Mouse (Mus musculus) lung, postnatal 25 days (tissue): ENCODE results near the gene Gm8369.
"Not testable (repeated sequence)": the region's sequence is repeated elsewhere in the genome, so short reads cannot be mapped to it uniquely, and the experiment has no call there.

Experiments used
- DNase-seq: peaks from one replicate; pipeline ENCODE4 v3.0.0; 2022; ENCODE audit warnings: low spot score

Gene Gm8369

GRCm38 (mm10) chr19:11485746-11486145 lies at the start of gene Gm8369:
Gene Gm8369 (plus strand): TSS chr19:11485938.
- peak; percentile 26 for DNase-seq

DNA sequence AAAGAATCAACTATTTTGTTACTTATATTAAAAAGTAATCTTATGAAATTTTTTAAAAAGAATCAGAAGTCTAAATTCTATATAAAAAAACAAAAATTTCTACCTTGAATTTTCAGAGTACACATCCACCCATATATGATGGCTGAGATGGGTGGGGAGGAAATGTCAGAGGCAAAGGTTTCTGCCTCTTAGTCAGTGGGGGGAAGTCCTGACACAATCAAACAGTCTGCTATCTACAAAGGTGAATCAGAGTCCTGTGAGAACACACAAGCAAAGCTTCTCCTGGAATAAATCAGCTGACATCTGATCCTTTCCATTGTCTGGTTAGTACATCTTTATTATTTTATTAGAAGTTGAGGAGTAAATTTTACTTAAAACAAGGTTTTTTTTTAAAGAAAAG lies 42.4 kb upstream of the Gm8369 start, which contains the start of gene Ms4a4b:
Gene Ms4a4b, plus strand, starts transcription at position 216 of the 400 bp plus-strand sequence.
- peak; percentile 21 for DNase-seq

DNA sequence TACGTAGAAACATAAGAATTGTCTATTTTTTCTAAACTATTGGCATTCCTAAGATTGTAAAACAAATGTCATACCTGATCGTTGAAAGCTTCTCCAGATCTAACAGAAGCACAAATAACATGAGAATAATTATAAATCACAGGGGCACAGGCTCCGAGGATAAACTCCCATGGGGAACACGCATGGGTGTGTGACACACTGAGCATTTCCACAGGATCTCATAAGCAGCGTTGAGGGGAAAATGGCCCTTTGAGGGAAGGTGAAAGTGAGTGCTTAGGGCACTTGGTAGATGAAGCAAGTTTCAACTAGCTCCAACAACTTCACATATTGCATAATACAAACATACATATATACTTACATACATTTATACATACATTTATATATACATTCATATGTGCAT lies 41.8 kb upstream of the Gm8369 start:
- no peak for DNase-seq

DNA sequence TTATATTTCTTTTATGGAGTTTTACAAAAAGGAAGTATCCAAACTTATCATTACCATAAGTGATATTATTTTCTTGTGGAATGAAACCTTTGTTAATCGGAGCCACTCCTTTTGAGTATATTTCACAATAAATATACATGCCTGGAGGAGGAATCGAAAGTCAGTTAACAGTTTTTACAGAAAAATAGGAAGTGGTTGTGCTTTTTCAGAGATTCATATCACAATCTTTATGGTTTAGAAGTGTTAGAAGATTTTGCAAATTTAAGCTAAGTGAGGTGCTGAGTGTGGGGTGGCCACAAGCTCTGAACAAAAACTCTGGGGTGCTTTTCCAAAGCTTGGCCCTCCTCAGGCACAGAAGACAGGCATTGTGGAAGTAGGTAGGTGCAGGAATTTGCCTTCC lies 38.5 kb upstream of the Gm8369 start:
- DNase-seq, result peak; percentile 16

DNA sequence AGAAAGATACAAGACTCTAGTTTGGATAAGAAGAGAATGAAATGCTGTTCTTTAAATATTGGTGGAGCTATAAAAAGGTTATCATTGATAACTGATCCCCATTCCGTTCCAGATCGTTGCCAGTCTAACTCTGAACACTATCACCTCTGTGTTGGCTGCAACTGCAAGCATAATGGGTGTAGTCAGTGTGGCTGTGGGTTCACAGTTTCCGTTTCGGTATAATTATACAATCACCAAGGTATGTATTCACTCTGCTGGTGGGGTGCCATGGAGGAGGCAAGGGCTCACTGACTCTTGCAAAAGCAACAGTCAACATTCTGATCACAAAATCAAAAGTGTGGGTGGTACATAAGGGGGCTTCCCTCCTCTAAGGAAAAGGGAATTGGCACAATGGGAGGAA lies 26.7 kb upstream of the Gm8369 start:
- not testable (repeated sequence) for DNase-seq

DNA sequence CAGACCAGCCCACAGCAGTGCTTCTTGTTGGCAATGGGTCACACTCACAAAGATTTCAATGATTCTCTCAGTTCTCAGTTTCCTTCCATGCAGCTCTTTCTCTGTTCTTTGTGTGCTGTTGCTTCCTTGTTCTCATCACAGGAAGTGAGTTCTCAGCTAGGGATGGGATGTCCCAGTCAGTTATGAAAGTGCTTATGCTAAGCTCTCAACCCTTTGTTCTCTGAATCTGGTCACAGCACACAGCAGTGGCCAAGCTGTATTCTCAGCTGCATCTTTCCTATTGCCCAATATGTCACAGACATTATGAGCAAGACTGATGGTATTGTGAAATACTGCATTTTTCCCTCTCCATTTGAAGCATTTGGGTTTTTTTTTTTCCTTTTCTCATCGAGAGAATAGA lies 20.9 kb upstream of the Gm8369 start:
- DNase-seq, result peak; percentile 35

- no peak for DNase-seq
Measured at GRCm38 (mm10) chr19:11466471-11466870, 19.3 kb upstream of the Gm8369 start.

GRCm38 (mm10) chr19:11468361-11468760 lies 17.4 kb upstream of the Gm8369 start:
- DNase-seq, result not testable (repeated sequence)

GRCm38 (mm10) chr19:11469215-11469614 lies 16.5 kb upstream of the Gm8369 start, which contains the start of gene Ms4a6c:
Gene Ms4a6c (plus strand): TSS chr19:11469366.
- peak; percentile 12 for DNase-seq

DNA sequence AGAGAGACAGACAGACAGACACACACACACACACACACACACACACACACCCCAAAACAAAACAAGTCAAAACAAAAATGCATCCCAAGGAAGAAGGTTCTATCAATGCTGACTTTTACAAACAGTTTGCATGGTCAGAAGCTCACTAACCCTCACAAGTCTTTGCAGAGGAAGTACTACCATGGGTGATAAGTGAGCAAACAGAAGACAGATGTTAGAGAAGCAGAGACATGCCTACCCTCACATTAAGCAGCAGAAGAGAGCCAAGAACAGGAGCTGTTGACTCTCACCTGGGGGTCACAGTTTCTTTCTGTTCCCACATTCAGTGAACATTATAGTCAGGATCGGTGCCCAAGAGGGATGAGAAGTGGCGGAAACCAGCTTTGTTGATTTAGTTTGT lies 6.0 kb upstream of the Gm8369 start:
- no peak for DNase-seq

- DNase-seq, result no peak
Measured at GRCm38 (mm10) chr19:11482684-11483083, 3.1 kb upstream of the Gm8369 start.

GRCm38 (mm10) chr19:11483941-11484340 lies 1.8 kb upstream of the Gm8369 start:
- no peak for DNase-seq

DNA sequence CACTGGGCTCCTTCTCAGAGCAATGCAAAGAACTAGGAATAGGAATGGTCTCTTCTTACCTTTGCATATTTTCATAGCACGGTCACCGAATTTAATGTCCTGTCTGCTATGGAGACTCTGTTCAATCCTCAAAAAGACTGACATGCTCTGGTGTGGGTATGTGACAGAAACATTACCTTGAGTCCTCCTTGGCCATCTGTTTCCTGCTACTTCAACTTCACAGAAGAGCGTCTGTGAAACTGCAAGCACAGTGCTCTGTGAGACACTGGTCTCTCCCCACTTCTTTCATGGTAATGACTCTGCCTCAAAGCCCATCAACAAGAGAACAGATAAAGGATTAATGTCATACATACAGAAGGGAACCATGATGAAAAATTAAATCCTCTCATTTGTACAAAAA lies 1.4 kb upstream of the Gm8369 start:
- DNase-seq, result peak; percentile 17

GRCm38 (mm10) chr19:11485266-11485665 lies 472 bp upstream of the Gm8369 start:
- peak; percentile 20 for DNase-seq

DNA sequence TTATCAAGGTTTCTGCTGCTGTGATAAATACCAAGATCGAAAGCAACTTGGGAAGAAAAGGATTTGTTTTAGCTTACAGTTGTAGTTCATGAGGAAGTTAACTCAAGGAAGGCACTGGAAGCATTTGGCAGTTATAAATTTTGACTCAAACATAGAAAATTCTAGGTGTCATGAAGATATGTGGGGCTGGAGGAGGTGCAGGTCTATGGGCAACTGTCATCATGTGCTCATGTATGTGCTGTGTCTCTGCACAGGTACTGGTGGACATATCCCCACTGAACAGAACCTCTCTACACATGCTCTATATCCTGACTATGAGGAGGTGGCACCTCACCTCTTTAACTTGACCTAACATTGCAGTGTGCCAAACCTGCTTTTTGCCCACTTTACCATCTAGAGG lies 861 bp downstream of the Gm8369 start:
- no peak for DNase-seq

DNA sequence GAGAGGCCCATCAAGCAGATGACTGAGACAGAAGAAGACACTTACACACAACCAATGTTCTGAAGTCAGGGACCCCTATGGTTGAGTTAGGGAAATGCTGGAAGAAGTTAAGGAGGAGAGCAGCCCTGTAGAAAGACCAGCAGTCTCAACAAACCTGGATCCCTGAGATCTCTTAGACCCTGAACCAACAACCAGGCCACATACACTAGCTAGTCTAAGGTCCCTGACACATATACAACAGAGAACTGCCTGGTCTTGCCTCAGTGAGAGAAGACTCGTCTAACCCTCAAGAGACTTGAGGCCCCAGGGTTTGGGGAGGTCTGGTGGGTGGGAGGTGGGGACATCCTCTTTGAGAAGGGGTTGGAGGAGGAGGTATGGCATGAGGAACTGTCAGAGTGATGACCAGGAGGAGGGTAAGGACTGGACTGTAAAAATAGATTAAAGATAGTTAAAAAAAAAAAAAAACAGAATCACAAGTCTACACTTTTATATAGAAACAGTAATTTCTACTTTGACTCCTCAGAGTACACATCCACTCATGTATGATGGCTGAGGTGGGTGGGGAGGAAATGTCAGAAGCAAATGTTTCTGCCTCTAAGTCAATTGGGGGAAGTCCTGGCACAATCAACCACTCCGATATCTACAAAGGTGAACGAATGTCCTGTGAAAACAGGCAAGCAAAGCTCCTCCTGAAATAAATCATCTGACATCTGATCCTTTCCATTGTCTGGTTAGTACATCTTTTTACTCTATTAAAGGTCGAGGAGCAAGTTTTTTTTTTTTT lies 5.9 kb downstream of the Gm8369 start:
- no peak for DNase-seq

DNA sequence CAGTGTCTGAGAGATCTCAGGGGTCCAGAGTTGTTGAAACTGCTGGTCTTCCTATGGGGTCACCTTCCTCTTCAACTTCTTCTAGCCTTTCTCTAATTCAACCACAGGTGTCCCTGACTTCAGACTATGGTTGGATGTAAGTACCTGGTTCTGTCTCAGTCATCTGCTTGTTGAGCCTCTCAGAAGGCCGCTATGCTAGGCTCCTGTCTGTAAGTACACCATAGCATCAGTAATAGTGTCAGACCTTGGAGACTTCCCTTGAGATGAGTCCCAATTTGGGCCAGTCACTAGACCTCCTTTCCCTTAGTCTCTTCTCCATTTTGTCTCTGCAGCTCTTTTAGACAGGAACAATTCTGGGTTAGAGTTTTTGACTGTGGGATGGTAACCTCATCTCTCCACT lies 6.9 kb downstream of the Gm8369 start:
- no peak for DNase-seq

DNA sequence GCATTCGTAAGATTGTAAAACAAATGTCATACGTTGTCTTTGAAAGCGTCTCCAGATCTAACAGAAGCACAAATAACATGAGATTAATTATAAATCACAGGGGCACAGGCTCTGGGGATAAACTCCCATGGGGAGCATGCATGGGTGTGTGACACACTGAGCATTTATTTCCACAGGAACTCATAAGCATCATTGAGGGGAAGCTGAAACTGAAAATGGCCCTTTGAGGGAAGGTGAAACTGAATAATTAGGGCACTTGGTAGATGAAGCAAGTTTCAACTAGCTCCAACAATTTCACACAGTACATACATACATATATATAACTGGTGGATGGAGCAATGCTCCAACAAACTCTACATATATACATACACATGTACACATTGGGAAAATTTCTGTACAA lies 8.8 kb downstream of the Gm8369 start:
- DNase-seq, result no peak

- no peak for DNase-seq
Measured at GRCm38 (mm10) chr19:11496361-11496760, 10.6 kb downstream of the Gm8369 start.

- DNase-seq, result not testable (repeated sequence)
Measured at GRCm38 (mm10) chr19:11497300-11497699, 11.6 kb downstream of the Gm8369 start.

DNA sequence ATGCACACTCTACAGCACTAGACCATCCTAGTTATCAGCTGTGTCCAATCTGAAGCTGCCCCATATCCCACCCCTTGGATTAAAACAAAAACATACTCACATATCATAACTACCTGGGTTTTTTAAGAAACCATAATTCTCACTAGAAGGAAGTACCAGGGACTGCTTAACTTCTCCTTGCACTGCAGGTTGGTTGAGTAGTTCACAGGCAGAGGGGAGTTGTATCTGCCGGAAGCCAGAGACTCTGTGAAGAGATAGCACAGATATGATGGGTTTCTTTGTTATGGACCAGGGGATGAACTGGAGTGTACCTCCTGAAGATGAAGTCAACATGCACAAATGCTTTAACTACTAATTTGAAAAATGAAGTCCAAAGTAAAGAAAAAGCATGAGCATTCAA lies 15.1 kb downstream of the Gm8369 start:
- DNase-seq, result no peak

DNA sequence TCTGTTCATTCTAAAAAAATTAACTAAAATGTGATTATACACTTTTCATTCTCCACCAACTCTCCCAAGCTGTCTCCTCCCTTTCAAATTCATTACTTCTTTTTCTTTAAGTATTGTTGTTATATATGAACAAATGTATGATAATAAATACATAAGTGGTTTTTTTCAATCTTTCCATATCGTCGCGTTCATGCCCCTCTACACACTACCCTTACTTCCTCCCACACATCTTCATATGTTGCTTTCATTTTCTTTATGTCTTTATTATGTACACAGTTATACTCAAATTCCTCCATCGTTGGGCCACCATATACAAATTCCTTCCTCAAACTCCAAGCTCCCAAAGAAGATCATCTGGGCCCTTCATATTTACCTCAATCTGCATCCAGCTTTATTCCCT lies 15.6 kb downstream of the Gm8369 start:
- no peak for DNase-seq

DNA sequence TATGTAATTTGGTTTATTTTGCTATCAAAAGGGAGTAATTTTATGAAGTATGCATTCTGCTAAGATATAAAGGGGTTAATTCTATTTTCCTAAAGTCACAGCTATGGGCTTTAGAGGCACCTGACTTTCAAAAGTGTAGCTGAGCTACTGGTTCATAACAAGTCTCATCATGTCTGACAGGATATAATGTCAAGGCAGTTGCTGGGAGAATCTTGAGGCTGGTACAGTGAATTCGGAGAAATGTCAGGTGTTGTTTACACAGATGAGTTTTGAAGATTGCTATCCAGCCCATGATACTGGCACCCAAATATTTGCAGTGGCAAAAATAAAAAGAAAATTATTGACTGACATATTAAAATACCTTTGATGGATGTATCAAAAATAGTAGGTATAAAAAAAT lies 19.1 kb downstream of the Gm8369 start:
- DNase-seq, result no peak

DNA sequence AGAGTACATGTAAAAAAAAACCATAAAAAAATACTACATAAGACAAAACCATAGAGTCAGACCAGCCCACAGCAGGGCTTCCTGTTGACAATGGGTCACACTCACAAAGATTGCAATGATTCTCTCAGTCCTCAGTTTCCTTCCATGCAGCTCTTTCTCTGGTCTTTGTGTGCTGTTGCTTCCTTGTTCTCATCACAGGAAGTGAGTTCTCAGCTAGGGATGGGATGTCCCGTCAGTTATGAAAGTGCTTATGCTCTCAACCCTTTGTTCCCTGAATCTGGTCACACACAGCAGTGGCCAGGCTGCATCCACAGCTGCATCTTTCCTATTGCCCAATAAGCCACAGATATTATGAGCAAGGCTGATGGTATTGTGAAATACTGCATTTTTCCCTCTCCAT lies 27.7 kb downstream of the Gm8369 start:
- DNase-seq, result no peak
